Mouse (Mus musculus) erythroid progenitor cell, adult 5-6 weeks (primary cell): ENCODE results near the gene Acmsd. TPM values are rescaled to one million over a fixed set of nuclear protein-coding genes. Genes with fewer than 3 reads are reported as not detected.

Experiments used
- ATAC-seq: replicated peaks from 2 replicates; pipeline ENCODE4 v1.8.0; 2016; ENCODE audit warnings: moderate number of reproducible peaks, mild to moderate bottlenecking, moderate TSS enrichment, inconsistent platforms; ENCODE audit not compliant: poor library complexity, low FRiP score, severe bottlenecking
- total RNA-seq, 2 experiments: library from RNA; stranded (forward) in 1 of 2; stranded (reverse) in 1 of 2; fragments of 150-400 nt in 1 of 2; fragments of 186-747, 209-891 nt in 1 of 2; gene quantifications; 2 replicates each; pipeline versions ENCODE4 v1.2.3 to v1.2.4; 2015 to 2017; ENCODE audit warnings: low replicate concordance in 2 of 2

The Acmsd gene
- total RNA-seq (2015; ENCODE audit: low replicate concordance) (37.8 and 40.7 TPM in 2 replicates), total RNA-seq (2017; ENCODE audit: low replicate concordance) (19.8 and 22.7 TPM in 2 replicates)

GRCm38 (mm10) chr1:127729096-127729495 is at the start of gene Acmsd:
TSS of gene Acmsd (plus strand) at chr1:127729413.
- ATAC-seq: no peak

- no peak for ATAC-seq
Observed at GRCm38 (mm10) chr1:127679498-127680133, 49.6 kb upstream of the Acmsd start, which contains the start of gene Tmem163. TSS of gene Tmem163 (minus strand) at chr1:127679548.

GRCm38 (mm10) chr1:127696533-127696932 is 32.7 kb upstream of the Acmsd start:
- peak; percentile 67 for ATAC-seq

DNA sequence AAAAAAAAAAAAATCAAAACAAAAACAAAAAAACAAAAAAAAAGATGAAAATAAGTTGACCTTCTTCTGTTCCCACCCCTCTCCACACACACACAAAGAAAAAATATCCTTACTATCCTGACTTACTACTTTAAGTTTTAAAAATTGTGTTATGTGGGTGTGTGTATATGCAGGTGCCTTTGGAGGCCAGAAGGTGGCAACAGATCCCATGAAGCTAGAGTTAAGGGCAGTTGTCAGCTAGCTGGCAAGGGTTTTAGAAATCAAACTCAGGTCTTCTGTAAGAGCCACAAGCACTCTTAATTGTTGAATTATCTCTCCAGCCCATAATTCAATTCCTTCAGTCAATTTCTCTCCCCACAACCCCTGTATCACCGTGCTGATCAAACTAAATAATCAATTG is 27.0 kb upstream of the Acmsd start:
- peak; percentile 59 for ATAC-seq

DNA sequence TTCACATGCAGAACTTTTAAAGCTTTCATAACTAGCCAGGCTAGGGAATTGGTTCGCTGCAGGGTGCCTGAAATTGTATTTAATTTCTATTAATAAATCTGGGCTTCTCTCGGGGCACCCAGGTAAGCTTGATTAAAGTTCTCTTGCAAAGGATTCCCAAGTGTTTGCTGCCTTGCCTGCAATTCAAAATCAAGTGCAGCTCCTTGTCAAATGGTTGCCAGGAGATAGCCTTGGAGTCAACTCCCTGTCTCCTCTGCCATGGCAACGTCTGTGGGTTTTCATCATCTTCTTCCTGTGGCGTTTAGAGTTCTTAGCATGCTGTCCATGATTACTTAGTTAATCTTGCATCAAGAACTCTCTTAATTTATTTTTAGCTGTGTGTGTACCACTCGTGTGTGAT is 22.9 kb upstream of the Acmsd start:
- no peak for ATAC-seq

DNA sequence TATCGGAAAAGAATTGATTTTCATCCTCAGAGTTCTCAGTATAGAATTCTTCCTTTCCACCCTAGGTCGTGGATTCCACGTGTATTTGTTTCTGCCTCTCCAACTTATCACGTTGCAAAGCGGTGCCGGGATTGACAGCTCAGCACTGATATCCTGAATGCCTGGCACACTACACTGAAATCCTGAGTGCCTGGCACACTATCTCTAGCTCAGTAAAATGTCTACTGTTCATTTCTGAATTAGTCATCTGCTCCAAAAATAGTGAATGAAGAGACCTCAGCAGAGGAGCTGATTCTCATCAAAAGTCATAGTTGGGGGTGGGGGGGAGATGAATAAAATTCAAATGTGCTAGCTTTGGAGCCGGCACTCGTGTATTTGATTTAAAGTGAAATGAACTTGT is 12.8 kb upstream of the Acmsd start:
- ATAC-seq: no peak

GRCm38 (mm10) chr1:127718290-127718689 is 10.9 kb upstream of the Acmsd start:
- ATAC-seq: no peak

GRCm38 (mm10) chr1:127723596-127723995 is 5.6 kb upstream of the Acmsd start:
- no peak for ATAC-seq

- no peak for ATAC-seq
Observed at GRCm38 (mm10) chr1:127731086-127731485, 1.9 kb downstream of the Acmsd start.

- ATAC-seq: 0 out of 2 replicates have a peak, but pooled peaks have one; percentile 10
Observed at GRCm38 (mm10) chr1:127732435-127732834, 3.2 kb downstream of the Acmsd start.

DNA sequence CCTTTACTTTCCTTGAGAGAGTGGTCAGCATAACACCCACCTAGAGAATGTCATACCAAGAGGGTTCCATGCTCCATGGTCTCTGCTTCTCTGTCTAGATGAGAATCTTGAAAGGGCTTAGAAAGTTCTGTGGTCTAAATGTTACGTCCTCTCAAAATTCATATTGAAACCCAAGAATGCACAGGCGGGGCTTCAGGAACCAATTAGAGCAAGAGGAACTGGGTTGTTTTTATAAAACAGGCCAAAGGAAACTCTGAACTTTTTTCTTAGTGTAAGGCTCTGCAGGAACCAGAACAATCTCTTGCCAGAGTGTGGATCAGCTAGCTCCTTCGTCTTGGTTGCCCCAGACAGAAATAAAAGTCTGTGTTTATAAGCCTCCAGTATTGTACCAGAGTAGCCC is 3.6 kb downstream of the Acmsd start:
- ATAC-seq: no peak

- ATAC-seq: no peak
Observed at GRCm38 (mm10) chr1:127735356-127735755, 6.1 kb downstream of the Acmsd start.

DNA sequence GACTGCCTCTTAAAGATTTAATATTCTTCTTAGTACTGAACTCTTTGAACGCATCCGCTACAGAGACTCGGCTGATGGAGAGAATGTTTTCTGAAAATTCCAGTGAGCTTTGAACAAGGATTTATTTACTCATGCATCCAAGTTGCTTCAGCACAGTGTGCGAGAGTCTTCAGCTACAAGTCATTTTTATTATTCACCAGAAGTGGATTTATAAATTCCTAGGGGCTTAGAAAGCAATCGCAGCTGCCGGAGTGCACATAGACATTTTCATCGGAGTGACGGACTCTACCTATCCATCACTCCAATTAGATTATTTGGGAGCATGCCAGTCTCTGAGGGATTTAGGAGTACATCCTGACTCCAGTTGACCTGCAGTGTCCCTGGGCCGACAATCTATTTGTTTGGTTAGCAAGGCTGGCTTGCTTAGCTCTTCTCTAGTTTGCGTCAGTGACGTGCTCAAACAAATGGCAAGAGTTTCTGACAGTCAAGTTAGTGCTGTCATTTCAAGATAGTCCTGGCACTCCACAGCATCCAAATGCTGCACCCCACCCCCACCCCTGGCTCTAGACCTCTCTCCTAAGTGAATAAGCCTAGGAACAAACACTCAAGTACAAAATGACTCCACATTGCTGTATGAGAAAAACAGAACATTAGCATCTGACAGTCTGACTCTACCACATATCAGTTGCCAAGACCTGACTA is 21.3 kb downstream of the Acmsd start:
- ATAC-seq: no peak

DNA sequence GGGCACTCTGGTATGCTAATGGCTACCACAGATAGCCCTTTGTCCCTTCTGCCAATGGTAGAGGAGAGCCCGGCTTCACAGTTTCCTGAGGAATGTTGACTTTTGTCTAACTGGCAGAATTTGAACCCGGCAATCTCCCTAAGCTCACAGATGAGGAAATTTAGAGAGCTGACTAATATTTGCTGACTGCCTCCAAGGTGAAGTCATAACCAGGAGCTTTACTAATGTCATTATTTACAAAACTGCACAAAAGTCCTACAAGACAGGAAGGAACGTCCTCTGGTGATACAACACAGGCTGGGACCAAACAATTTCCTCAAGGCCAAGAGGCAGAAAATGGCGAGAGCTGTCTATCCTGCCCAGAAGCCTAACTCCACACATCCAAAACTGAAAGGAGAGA is 26.6 kb downstream of the Acmsd start:
- ATAC-seq: 0 out of 2 replicates have a peak, but pooled peaks have one; percentile 4

GRCm38 (mm10) chr1:127756331-127757163 is 27.3 kb downstream of the Acmsd start:
- ATAC-seq: peak; percentile 95

DNA sequence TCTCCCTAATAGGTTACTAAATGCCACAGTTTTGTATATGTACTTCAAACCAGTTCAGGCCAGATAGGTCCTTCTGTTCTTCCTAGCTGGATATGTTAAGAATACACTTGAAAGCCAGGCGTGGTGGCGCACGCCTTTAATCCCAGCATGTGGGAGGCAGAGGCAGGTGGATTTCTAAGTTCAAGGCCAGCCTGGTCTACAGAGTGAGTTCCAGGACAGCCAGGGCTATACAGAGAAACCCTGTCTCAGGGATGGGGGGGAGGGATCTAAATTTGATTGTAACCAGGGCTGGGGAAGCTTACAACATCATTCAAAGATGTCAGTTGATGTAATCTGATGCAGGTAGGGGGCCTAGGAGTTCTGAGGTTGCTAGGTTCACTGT is 27.9 kb downstream of the Acmsd start:
- peak; percentile 25 for ATAC-seq

DNA sequence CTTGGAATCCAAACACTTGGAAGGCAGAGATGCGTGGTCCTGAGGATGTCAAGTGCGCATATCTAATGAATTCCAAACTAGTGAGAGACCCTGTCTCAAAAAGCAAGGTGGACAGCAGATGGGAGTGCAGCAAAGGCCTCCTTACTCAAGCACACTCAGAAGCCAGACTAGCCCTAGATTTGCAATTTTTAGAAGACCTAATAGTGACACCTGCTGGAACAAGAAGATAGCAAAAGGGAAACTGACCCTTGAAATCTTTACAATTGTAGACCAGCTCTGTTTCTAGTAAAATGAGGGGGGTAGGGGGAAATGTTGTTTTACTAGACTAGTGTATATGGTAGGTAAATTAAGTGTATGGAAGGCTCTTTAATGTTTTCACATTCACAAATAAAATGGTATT is 36.3 kb downstream of the Acmsd start:
- ATAC-seq: peak; percentile 72

DNA sequence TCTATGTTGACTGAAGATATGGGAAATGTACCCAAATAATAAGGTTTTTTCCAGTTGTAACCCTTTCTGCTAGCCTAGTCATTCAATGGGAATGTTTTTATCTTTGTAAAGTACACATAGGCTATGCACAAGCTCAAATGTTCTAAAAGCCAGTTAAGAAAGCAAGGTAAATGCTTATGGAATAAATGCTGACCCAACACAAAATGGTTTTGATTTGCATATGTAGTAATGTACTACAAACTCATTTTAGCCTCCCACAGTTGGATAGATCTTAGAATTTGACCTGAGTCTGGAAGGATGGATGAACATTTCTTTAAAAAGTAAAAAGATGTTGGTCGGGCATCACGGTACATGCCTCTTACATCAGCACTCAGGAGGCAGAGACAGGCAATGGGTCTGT is 37.5 kb downstream of the Acmsd start:
- no peak for ATAC-seq

DNA sequence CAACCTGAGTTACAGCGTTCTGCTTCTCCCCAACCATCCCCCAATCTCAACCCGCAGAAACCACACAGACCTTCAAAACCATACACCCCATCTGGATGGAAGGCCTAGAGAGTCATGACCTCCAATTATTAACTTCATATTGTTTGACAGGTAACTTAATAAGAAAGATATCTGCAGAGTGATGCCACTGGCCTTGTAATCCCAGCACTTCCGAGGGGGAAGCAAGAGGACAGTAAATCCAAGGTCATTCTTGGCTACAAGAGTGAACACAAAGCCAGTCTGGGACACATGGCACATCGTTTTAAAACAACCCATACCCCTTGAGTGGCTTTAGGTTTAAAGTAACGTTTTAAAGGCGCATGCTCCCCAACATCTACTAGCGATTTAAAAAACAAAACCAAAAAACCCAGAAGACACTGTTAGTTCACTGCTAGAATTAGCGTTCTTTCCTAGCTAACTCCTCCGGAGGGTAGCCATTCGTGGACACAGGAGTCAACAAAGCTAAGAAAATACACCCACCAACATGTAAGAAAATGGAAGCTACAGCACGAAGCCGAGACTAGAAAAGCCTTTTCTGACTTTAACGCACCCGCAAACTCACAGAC is 44.1 kb downstream of the Acmsd start:
- peak; percentile 39 for ATAC-seq
